Mouse (Mus musculus): Measurements from ENCODE around the gene Rab44.
A peak's percentile ranks its signal among the peaks of the same experiment; 100 is the strongest.
"Not testable (repeated sequence)": the region's sequence is repeated elsewhere in the genome, so short reads cannot be mapped to it uniquely, and the experiment has no call there.

The Rab44 gene

GRCm38 (mm10) chr17:29113591-29114352 lies at the start of gene Rab44:
Gene Rab44, plus strand, starts transcription at chr17:29114145.
- no peak for DNase-seq

GRCm38 (mm10) chr17:29065245-29065940 lies 48.6 kb upstream of the Rab44 start:
- no peak for DNase-seq

- no peak for DNase-seq
These were observed 48.0 kb upstream of the Rab44 start for GRCm38 (mm10) chr17:29065971-29066370.

GRCm38 (mm10) chr17:29067416-29067815 lies 46.5 kb upstream of the Rab44 start:
- DNase-seq = not testable (repeated sequence)

GRCm38 (mm10) chr17:29067847-29068246 lies 46.1 kb upstream of the Rab44 start:
- no peak for DNase-seq

- DNase-seq = no peak
These were observed 44.9 kb upstream of the Rab44 start for GRCm38 (mm10) chr17:29069063-29069462.

- DNase-seq = no peak
These were observed 42.1 kb upstream of the Rab44 start for GRCm38 (mm10) chr17:29071820-29072219.

GRCm38 (mm10) chr17:29072701-29073307 lies 41.1 kb upstream of the Rab44 start:
- no peak for DNase-seq

- DNase-seq = no peak
These were observed 40.6 kb upstream of the Rab44 start for GRCm38 (mm10) chr17:29073313-29073712.

- DNase-seq = no peak
These were observed 39.9 kb upstream of the Rab44 start for GRCm38 (mm10) chr17:29074085-29074484.

GRCm38 (mm10) chr17:29076235-29076634 lies 37.7 kb upstream of the Rab44 start:
- DNase-seq = no peak

GRCm38 (mm10) chr17:29077786-29078509 lies 36.0 kb upstream of the Rab44 start:
- DNase-seq = no peak

- DNase-seq = no peak
These were observed 35.2 kb upstream of the Rab44 start for GRCm38 (mm10) chr17:29078519-29079383.

GRCm38 (mm10) chr17:29080758-29081617 lies 33.0 kb upstream of the Rab44 start:
- DNase-seq = no peak

GRCm38 (mm10) chr17:29081618-29082381 lies 32.1 kb upstream of the Rab44 start:
- DNase-seq = no peak

- DNase-seq = no peak
These were observed 30.4 kb upstream of the Rab44 start for GRCm38 (mm10) chr17:29083586-29083985.

- no peak for DNase-seq
These were observed 29.3 kb upstream of the Rab44 start for GRCm38 (mm10) chr17:29084656-29085055.

DNA sequence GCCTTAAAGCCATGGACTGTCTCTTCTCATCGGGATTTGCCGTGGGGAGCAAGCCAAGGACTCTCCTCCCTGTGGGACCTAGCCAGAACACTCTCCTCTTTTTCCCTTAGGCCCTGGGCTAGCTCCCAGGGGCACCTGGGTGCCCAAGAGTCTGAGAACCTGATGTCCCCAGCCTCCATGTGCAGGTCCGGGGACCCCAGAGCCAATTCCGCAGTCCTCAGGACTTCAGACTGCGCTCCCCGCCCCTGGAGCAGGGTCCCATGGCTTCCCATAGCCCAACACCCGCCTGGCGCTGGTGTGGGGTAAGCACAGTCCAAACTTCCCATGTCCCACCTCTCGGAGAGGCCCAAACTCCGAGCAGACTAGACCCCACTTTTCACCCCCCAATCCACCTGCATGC lies 28.7 kb upstream of the Rab44 start:
- no peak for DNase-seq

DNA sequence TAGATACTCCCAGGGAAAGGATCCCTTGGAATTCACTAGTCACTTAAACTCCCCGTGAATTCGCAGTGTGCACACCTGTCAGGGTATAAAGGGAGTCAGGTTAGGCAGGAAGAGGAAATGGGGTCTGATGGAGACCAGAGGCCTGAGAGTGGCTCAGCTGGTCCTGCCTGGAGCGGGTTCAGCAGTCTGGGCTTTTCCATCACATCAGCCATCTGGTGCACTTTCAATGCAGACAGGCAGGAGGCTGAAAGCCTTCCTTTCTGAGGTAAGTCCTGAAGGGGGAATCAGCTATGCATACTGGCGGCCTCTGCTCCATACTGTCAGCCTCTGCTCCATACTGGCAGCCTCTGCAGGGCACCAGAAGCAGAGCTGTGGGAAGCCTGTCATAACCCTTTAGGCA lies 27.0 kb upstream of the Rab44 start:
- peak in 1 of 2 experiments; percentile 5 for DNase-seq

DNA sequence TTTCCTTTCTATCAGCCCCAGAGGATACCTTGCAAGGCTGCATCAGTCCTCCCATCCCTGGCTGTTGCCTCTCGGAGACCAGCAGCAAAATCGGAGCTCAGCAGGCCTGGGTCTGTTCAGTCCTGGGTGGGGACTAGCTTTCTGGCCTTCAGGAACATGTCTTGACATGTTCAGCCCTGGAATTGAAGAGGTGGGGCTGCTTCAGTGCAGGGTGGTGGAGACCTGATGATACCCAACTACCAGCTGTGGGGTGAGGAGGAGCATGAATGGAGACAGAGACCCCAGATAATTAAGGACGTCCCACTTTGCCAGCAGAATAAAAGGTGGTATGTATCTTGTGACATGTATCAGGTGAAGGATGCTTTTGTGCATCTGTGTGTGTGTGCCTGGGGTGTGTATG lies 23.2 kb upstream of the Rab44 start, which contains the start of gene Cdkn1a:
TSS of gene Cdkn1a (plus strand) at position 201 of the 400 bp plus-strand sequence.
- no peak for DNase-seq
